Mouse (Mus musculus) hindbrain, embryonic 15.5 days (tissue): ENCODE measurements around the gene Scin. TPM values are rescaled to one million over a fixed set of nuclear protein-coding genes. Genes with fewer than 3 reads are reported as not detected.
A peak's percentile ranks its signal among the peaks of the same experiment; 100 is the strongest.

Experiments
- ATAC-seq: fragments of 200-750 bp; cut with Nextera tagmentation; 2 replicates; pipeline ENCODE4 v1.8.0; 2017; ENCODE audit warnings: low read depth, moderate number of reproducible peaks, moderate TSS enrichment; ENCODE audit not compliant: low FRiP score
- H3K27ac ChIP-seq: fragments of 300-500 bp; sonication (generic); replicated peaks from 2 replicates; pipeline ENCODE4 v1.5.1; 2015; ENCODE audit warnings: mild to moderate bottlenecking, inconsistent platforms
- H3K27me3 ChIP-seq: fragments of 300-500 bp; sonication (generic); 2 replicates; pipeline ENCODE4 v1.6.1; 2015; ENCODE audit warnings: control low read depth, inconsistent platforms
- H3K36me3 ChIP-seq: fragments of 300-500 bp; sonication (generic); 2 replicates; pipeline ENCODE4 v1.6.1; 2015; ENCODE audit warnings: control low read depth, inconsistent platforms
- H3K4me1 ChIP-seq: fragments of 300-500 bp; sonication (generic); replicated peaks from 2 replicates; pipeline ENCODE4 v1.6.1; 2015; ENCODE audit warnings: control low read depth, inconsistent platforms
- H3K4me2 ChIP-seq: fragments of 300-500 bp; sonication (generic); 2 replicates; pipeline ENCODE4 v1.6.1; 2015; ENCODE audit warnings: moderate library complexity, mild to moderate bottlenecking, inconsistent platforms
- H3K4me3 ChIP-seq: fragments of 300-500 bp; sonication (generic); 2 replicates; pipeline ENCODE4 v1.5.1; 2015; ENCODE audit warnings: mild to moderate bottlenecking, inconsistent platforms
- H3K9ac ChIP-seq: fragments of 300-500 bp; sonication (generic); 2 replicates; pipeline ENCODE4 v1.6.1; 2015; ENCODE audit warnings: inconsistent platforms
- H3K9me3 ChIP-seq: fragments of 300-500 bp; sonication (generic); 2 replicates; pipeline ENCODE4 v1.6.1; 2016; ENCODE audit warnings: control low read depth, inconsistent platforms
- WGBS: fragments of 180-500 bp; shearing (Covaris S2); methylation state at CpG from one replicate; pipeline ENCODE4 v1.1.7; 2015; 5-methylcytosine and 5-hydroxymethylcytosine counted together
- polyA plus RNA-seq: library from polyadenylated mRNA; unstranded; fragments of >200 nt; fragmentation: Nextera tagmentation; extraction: Ambion mirVana; gene quantifications from 2 replicates; pipeline ENCODE4 v1.2.1, GENCODE M21; 2015

The Scin gene
- polyA plus RNA-seq, 1 experiment from 2014 or later: 0.14 TPM

- Histone ChIP-seq H3K4me1 (no peaks in the 10 kb centered on the region), H3K9me3 (no peaks in the 10 kb centered on the region), H3K27me3 (no peaks in the 10 kb centered on the region), H3K27ac (no peak overlapping the region), H3K9ac (no peak overlapping the region), H3K4me3 (no peak overlapping the region), H3K36me3 (no peaks in the 10 kb centered on the region), H3K4me2 (no peak overlapping the region)
- WGBS: 88% methylated on average over 5 of the region's 5 CpGs
- no peak for ATAC-seq
Measured at GRCm38 (mm10) chr12:40140706-40141105, 6.7 kb upstream of the Scin start.

- Histone ChIP-seq H3K4me3 (no peak overlapping the region), H3K27me3 (no peaks in the 10 kb centered on the region), H3K27ac (no peak overlapping the region), H3K4me2 (no peak overlapping the region), H3K9me3 (no peaks in the 10 kb centered on the region), H3K36me3 (no peaks in the 10 kb centered on the region), H3K4me1 (no peaks in the 10 kb centered on the region), H3K9ac (no peak overlapping the region)
- 77% methylated on average over 8 of the region's 8 CpGs for WGBS
- no peak for ATAC-seq
Measured at GRCm38 (mm10) chr12:40139484-40140245, 5.6 kb upstream of the Scin start.

GRCm38 (mm10) chr12:40134529-40134928 is 501 bp upstream of the Scin start:
- H3K4me1 ChIP-seq: peaks cover 14% of the 10 kb centered on the region
- 51% methylated on average over 11 of the region's 11 CpGs for WGBS
- H3K4me3 ChIP-seq: peak overlapping the region; percentile 41
- H3K27ac ChIP-seq: no peak overlapping the region
- H3K27me3 ChIP-seq: peaks cover 23% of the 10 kb centered on the region
- no peak for ATAC-seq
- no peaks in the 10 kb centered on the region for H3K9me3 ChIP-seq
- no peak overlapping the region for H3K9ac ChIP-seq
- H3K4me2 ChIP-seq: peak overlapping the region; percentile 88
- H3K36me3 ChIP-seq: no peaks in the 10 kb centered on the region

- Histone ChIP-seq H3K4me1 (peaks cover 14% of the 10 kb centered on the region), H3K27ac (no peak overlapping the region), H3K27me3 (peaks cover 23% of the 10 kb centered on the region), H3K36me3 (no peaks in the 10 kb centered on the region), H3K4me3 (peak overlapping the region; percentile 41), H3K9me3 (no peaks in the 10 kb centered on the region), H3K9ac (peak overlapping the region; percentile 7; the same call in 1 of the 2 replicates), H3K4me2 (peak overlapping the region; percentile 88)
- 19% methylated on average over 10 of the region's 10 CpGs for WGBS
- no peak for ATAC-seq
Measured at GRCm38 (mm10) chr12:40133194-40133572, 845 bp downstream of the Scin start.

GRCm38 (mm10) chr12:40118872-40119271 is 15.2 kb downstream of the Scin start:
- Histone ChIP-seq H3K36me3 (no peaks in the 10 kb centered on the region), H3K4me1 (no peaks in the 10 kb centered on the region), H3K9me3 (no peaks in the 10 kb centered on the region), H3K4me2 (no peak overlapping the region), H3K27me3 (no peaks in the 10 kb centered on the region), H3K27ac (no peak overlapping the region), H3K4me3 (no peak overlapping the region), H3K9ac (no peak overlapping the region)
- no peak for ATAC-seq
- 84% methylated on average over 2 of the region's 2 CpGs for WGBS

- Histone ChIP-seq H3K4me1 (no peaks in the 10 kb centered on the region), H3K4me3 (no peak overlapping the region), H3K9ac (no peak overlapping the region), H3K9me3 (no peaks in the 10 kb centered on the region), H3K36me3 (no peaks in the 10 kb centered on the region), H3K27ac (no peak overlapping the region), H3K4me2 (no peak overlapping the region), H3K27me3 (no peaks in the 10 kb centered on the region)
- WGBS: 94% methylated on average over 6 of the region's 6 CpGs
- no peak for ATAC-seq
Measured at GRCm38 (mm10) chr12:40117045-40117444, 17.0 kb downstream of the Scin start.

- ATAC-seq: no peak
- no peak overlapping the region for H3K9ac ChIP-seq
- no peaks in the 10 kb centered on the region for H3K36me3 ChIP-seq
- no peak overlapping the region for H3K4me2 ChIP-seq
- H3K27me3 ChIP-seq: no peaks in the 10 kb centered on the region
- H3K27ac ChIP-seq: no peak overlapping the region
- no peak overlapping the region for H3K4me3 ChIP-seq
- no peaks in the 10 kb centered on the region for H3K4me1 ChIP-seq
- 89% methylated on average over 5 of the region's 5 CpGs for WGBS
- no peaks in the 10 kb centered on the region for H3K9me3 ChIP-seq
Measured at GRCm38 (mm10) chr12:40116214-40116613, 17.8 kb downstream of the Scin start.

- Histone ChIP-seq H3K36me3 (no peaks in the 10 kb centered on the region), H3K4me1 (no peaks in the 10 kb centered on the region), H3K9ac (no peak overlapping the region), H3K4me3 (no peak overlapping the region), H3K27me3 (no peaks in the 10 kb centered on the region), H3K27ac (no peak overlapping the region), H3K9me3 (no peaks in the 10 kb centered on the region), H3K4me2 (no peak overlapping the region)
- 93% methylated on average over 4 of the region's 4 CpGs for WGBS
- no peak for ATAC-seq
Measured at GRCm38 (mm10) chr12:40114883-40115282, 19.1 kb downstream of the Scin start.

GRCm38 (mm10) chr12:40114020-40114419 is 20.0 kb downstream of the Scin start:
- 92% methylated on average over 3 of the region's 3 CpGs for WGBS
- Histone ChIP-seq H3K4me3 (no peak overlapping the region), H3K36me3 (no peaks in the 10 kb centered on the region), H3K9ac (no peak overlapping the region), H3K27ac (no peak overlapping the region), H3K9me3 (no peaks in the 10 kb centered on the region), H3K27me3 (no peaks in the 10 kb centered on the region), H3K4me2 (no peak overlapping the region), H3K4me1 (no peaks in the 10 kb centered on the region)
- no peak for ATAC-seq

GRCm38 (mm10) chr12:40113605-40114004 is 20.4 kb downstream of the Scin start:
- no peak for ATAC-seq
- Histone ChIP-seq H3K9me3 (no peaks in the 10 kb centered on the region), H3K36me3 (no peaks in the 10 kb centered on the region), H3K27me3 (no peaks in the 10 kb centered on the region), H3K4me1 (no peaks in the 10 kb centered on the region), H3K27ac (no peak overlapping the region), H3K4me3 (no peak overlapping the region), H3K4me2 (no peak overlapping the region), H3K9ac (no peak overlapping the region)
- 93% methylated on average over 2 of the region's 2 CpGs for WGBS

GRCm38 (mm10) chr12:40109227-40109626 is 24.8 kb downstream of the Scin start:
- WGBS: 93% methylated on average over 1 of the region's 1 CpGs
- Histone ChIP-seq H3K27ac (no peak overlapping the region), H3K4me3 (no peak overlapping the region), H3K36me3 (no peaks in the 10 kb centered on the region), H3K4me1 (no peaks in the 10 kb centered on the region), H3K9me3 (no peaks in the 10 kb centered on the region), H3K27me3 (no peaks in the 10 kb centered on the region), H3K4me2 (no peak overlapping the region), H3K9ac (no peak overlapping the region)
- no peak for ATAC-seq

- Histone ChIP-seq H3K4me2 (no peak overlapping the region), H3K9me3 (no peaks in the 10 kb centered on the region), H3K4me1 (no peaks in the 10 kb centered on the region), H3K4me3 (no peak overlapping the region), H3K27ac (no peak overlapping the region), H3K36me3 (no peaks in the 10 kb centered on the region), H3K27me3 (no peaks in the 10 kb centered on the region), H3K9ac (no peak overlapping the region)
- ATAC-seq: no peak
- 76% methylated on average over 2 of the region's 2 CpGs for whole genome bisulfite sequencing
Measured at GRCm38 (mm10) chr12:40108143-40108542, 25.9 kb downstream of the Scin start.

GRCm38 (mm10) chr12:40106874-40107273 is 27.2 kb downstream of the Scin start:
- H3K4me2 ChIP-seq: no peak overlapping the region
- no peak overlapping the region for H3K9ac ChIP-seq
- no peak for ATAC-seq
- H3K27ac ChIP-seq: no peak overlapping the region
- no peaks in the 10 kb centered on the region for H3K4me1 ChIP-seq
- WGBS: 74% methylated on average over 5 of the region's 5 CpGs
- no peaks in the 10 kb centered on the region for H3K36me3 ChIP-seq
- no peaks in the 10 kb centered on the region for H3K27me3 ChIP-seq
- H3K9me3 ChIP-seq: no peaks in the 10 kb centered on the region
- H3K4me3 ChIP-seq: no peak overlapping the region
